Mouse (Mus musculus) limb, embryonic 12.5 days (tissue): Measurements from ENCODE around the gene Taf1d. TPM values are rescaled to one million over a fixed set of nuclear protein-coding genes. Genes with fewer than 3 reads are reported as not detected.
A peak's percentile ranks its signal among the peaks of the same experiment; 100 is the strongest.
"Not testable (repeated sequence)": the region's sequence is repeated elsewhere in the genome, so short reads cannot be mapped to it uniquely, and the experiment has no call there.

Source experiments
- ATAC-seq: fragments of 200-750 bp; cut with Nextera tagmentation; 2 replicates; pipeline ENCODE4 v1.8.0; 2017; ENCODE audit warnings: low read depth, moderate TSS enrichment; ENCODE audit not compliant: insufficient number of reproducible peaks, insufficient read depth, low FRiP score, low TSS enrichment
- H3K27ac ChIP-seq: fragments of 300-500 bp; sonication (generic); 2 replicates; pipeline ENCODE4 v1.5.1; 2016; ENCODE audit warnings: mild to moderate bottlenecking, moderate library complexity
- H3K27me3 ChIP-seq: fragments of 300-500 bp; sonication (generic); 2 replicates; pipeline ENCODE4 v1.6.1; 2016; ENCODE audit warnings: mild to moderate bottlenecking, moderate library complexity
- H3K36me3 ChIP-seq: fragments of 300-500 bp; sonication (generic); 2 replicates; pipeline ENCODE4 v1.6.1; 2016; ENCODE audit warnings: mild to moderate bottlenecking, moderate library complexity
- H3K4me1 ChIP-seq: fragments of 300-500 bp; sonication (generic); replicated peaks from 2 replicates; pipeline ENCODE4 v1.6.1; 2016
- H3K4me2 ChIP-seq: fragments of 300-500 bp; sonication (generic); 2 replicates; pipeline ENCODE4 v1.6.1; 2016; ENCODE audit warnings: mild to moderate bottlenecking, moderate library complexity
- H3K4me3 ChIP-seq: fragments of 300-500 bp; sonication (generic); replicated peaks from 2 replicates; pipeline ENCODE4 v1.5.1; 2016; ENCODE audit warnings: mild to moderate bottlenecking
- H3K9ac ChIP-seq: fragments of 300-500 bp; sonication (generic); replicated peaks from 2 replicates; pipeline ENCODE4 v1.6.1; 2016; ENCODE audit warnings: mild to moderate bottlenecking, moderate library complexity
- H3K9me3 ChIP-seq: fragments of 300-500 bp; sonication (generic); 2 replicates; pipeline ENCODE4 v1.6.1; 2016; ENCODE audit warnings: mild to moderate bottlenecking, moderate library complexity
- WGBS: fragments of 180-500 bp; shearing (Covaris S2); methylation state at CpG from one replicate; pipeline ENCODE4 v1.1.7; 2016; 5-methylcytosine and 5-hydroxymethylcytosine counted together
- polyA plus RNA-seq: library from polyadenylated mRNA; unstranded; fragments of >200 nt; fragmentation: Nextera tagmentation; extraction: Ambion mirVana; gene quantifications from 2 replicates; pipeline ENCODE4 v1.2.1, GENCODE M21; 2016

Gene Taf1d
- polyA plus RNA-seq, 1 experiment from 2014 or later: 85.4 TPM

DNA sequence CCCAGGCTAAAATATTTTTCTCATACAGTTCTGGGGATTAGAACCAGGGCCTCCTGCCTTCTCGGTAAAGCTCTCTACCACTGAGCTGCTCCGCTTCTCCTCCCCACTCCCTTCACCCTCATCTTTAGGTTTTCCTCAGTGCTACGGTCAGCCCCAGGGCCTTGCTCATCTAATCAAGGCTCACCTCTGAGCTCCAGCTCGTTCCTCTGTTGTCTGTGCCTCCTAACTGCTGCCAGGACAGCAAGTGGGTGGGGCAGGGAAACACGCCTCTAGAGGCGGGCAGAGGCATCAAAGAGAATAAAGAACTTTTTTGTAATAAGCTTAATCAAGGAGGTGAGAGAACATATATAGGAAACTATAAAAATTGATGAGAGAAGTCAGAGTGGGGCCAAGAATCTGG, 18.2 kb upstream of the Taf1d start:
- Histone ChIP-seq H3K9ac (no peak overlapping the region), H3K36me3 (no peaks in the 10 kb centered on the region), H3K4me1 (no peaks in the 10 kb centered on the region), H3K4me2 (no peak overlapping the region), H3K4me3 (no peak overlapping the region), H3K27ac (no peak overlapping the region), H3K27me3 (no peaks in the 10 kb centered on the region), H3K9me3 (no peaks in the 10 kb centered on the region)
- ATAC-seq: no peak
- WGBS: 59% methylated on average over 6 of the region's 6 CpGs

GRCm38 (mm10) chr9:15288402-15288801, 17.6 kb upstream of the Taf1d start:
- Histone ChIP-seq H3K27me3 (no peaks in the 10 kb centered on the region), H3K36me3 (no peaks in the 10 kb centered on the region), H3K4me2 (no peak overlapping the region), H3K9me3 (no peaks in the 10 kb centered on the region), H3K27ac (no peak overlapping the region), H3K9ac (no peak overlapping the region), H3K4me3 (no peak overlapping the region), H3K4me1 (no peaks in the 10 kb centered on the region)
- ATAC-seq: no peak
- WGBS: 88% methylated on average over 3 of the region's 3 CpGs

GRCm38 (mm10) chr9:15289251-15289650, 16.8 kb upstream of the Taf1d start:
- WGBS: 87% methylated on average over 6 of the region's 6 CpGs
- ATAC-seq: no peak
- H3K27ac ChIP-seq: no peak overlapping the region
- no peaks in the 10 kb centered on the region for H3K36me3 ChIP-seq
- H3K4me2 ChIP-seq: no peak overlapping the region
- H3K4me1 ChIP-seq: no peaks in the 10 kb centered on the region
- no peak overlapping the region for H3K4me3 ChIP-seq
- no peak overlapping the region for H3K9ac ChIP-seq
- no peaks in the 10 kb centered on the region for H3K27me3 ChIP-seq
- H3K9me3 ChIP-seq: no peaks in the 10 kb centered on the region

- no peak for ATAC-seq
- Histone ChIP-seq H3K9me3 (no peaks in the 10 kb centered on the region), H3K9ac (no peak overlapping the region), H3K27me3 (no peaks in the 10 kb centered on the region), H3K27ac (no peak overlapping the region), H3K4me3 (no peak overlapping the region), H3K4me1 (peaks cover 6% of the 10 kb centered on the region; the same call in 1 of the 2 replicates), H3K36me3 (peaks cover 6% of the 10 kb centered on the region; the same call in 1 of the 2 replicates), H3K4me2 (no peak overlapping the region)
- 86% methylated on average over 7 of the region's 7 CpGs for WGBS
Measured at GRCm38 (mm10) chr9:15297112-15297511, 8.9 kb upstream of the Taf1d start.

DNA sequence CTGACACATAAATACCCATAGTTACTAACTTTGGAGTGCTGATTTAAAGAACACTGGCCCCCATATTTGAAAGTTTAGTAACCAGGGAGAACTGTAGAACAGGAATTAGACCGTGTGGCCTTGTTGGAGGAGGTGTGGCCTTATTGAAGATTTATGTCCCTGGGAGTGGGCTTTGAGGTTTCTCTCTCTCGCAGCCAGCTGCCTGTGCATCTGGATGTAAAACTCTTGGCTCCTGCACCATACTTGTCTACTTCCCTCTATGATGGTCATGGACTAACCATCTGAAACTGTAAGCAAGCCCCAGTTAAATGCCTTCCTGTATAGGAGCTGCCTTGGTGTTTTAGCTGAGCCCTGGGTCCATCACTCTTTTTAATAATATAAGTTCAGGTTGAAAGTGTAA, 7.6 kb upstream of the Taf1d start:
- no peak for ATAC-seq
- Histone ChIP-seq H3K27ac (no peak overlapping the region), H3K4me2 (no peak overlapping the region), H3K36me3 (peaks cover 6% of the 10 kb centered on the region; the same call in 1 of the 2 replicates), H3K4me1 (peaks cover 6% of the 10 kb centered on the region; the same call in 1 of the 2 replicates), H3K4me3 (no peak overlapping the region), H3K9me3 (no peaks in the 10 kb centered on the region), H3K27me3 (no peaks in the 10 kb centered on the region), H3K9ac (no peak overlapping the region)
- 6% methylated on average over 2 of the region's 2 CpGs for WGBS

GRCm38 (mm10) chr9:15300056-15300455, 6.0 kb upstream of the Taf1d start:
- Histone ChIP-seq H3K36me3 (peaks cover 6% of the 10 kb centered on the region; the same call in 1 of the 2 replicates), H3K4me1 (peaks cover 6% of the 10 kb centered on the region; the same call in 1 of the 2 replicates), H3K9me3 (no peaks in the 10 kb centered on the region), H3K27ac (no peak overlapping the region), H3K9ac (no peak overlapping the region), H3K27me3 (no peaks in the 10 kb centered on the region), H3K4me2 (no peak overlapping the region), H3K4me3 (no peak overlapping the region)
- WGBS: 86% methylated on average over 5 of the region's 5 CpGs
- no peak for ATAC-seq

GRCm38 (mm10) chr9:15301399-15301798, 4.6 kb upstream of the Taf1d start:
- 35% methylated on average over 6 of the region's 6 CpGs for WGBS
- H3K27ac ChIP-seq: peak overlapping the region; percentile 41; the same call in 1 of the 2 replicates
- no peak overlapping the region for H3K4me3 ChIP-seq
- no peaks in the 10 kb centered on the region for H3K27me3 ChIP-seq
- ATAC-seq: no peak
- no peak overlapping the region for H3K9ac ChIP-seq
- no peak overlapping the region for H3K4me2 ChIP-seq
- H3K9me3 ChIP-seq: no peaks in the 10 kb centered on the region
- H3K36me3 ChIP-seq: peaks cover under 1% of the 10 kb centered on the region; the same call in 1 of the 2 replicates
- peaks cover 9% of the 10 kb centered on the region for H3K4me1 ChIP-seq

- H3K4me3 ChIP-seq, H3K4me2 ChIP-seq, ATAC-seq, H3K27me3 ChIP-seq, H3K9ac ChIP-seq, H3K36me3 ChIP-seq, H3K27ac ChIP-seq, H3K9me3 ChIP-seq: not testable (repeated sequence)
- H3K4me1 ChIP-seq: peaks cover 11% of the 10 kb centered on the region
- 81% methylated on average over 6 of the region's 6 CpGs for WGBS
Measured at GRCm38 (mm10) chr9:15302006-15302405, 4.0 kb upstream of the Taf1d start.

GRCm38 (mm10) chr9:15302881-15303280, 3.1 kb upstream of the Taf1d start:
- H3K9ac ChIP-seq: no peak overlapping the region
- H3K4me1 ChIP-seq: peaks cover 20% of the 10 kb centered on the region
- no peak overlapping the region for H3K27ac ChIP-seq
- 75% methylated on average over 2 of the region's 2 CpGs for WGBS
- H3K9me3 ChIP-seq: no peaks in the 10 kb centered on the region
- no peak overlapping the region for H3K4me2 ChIP-seq
- no peaks in the 10 kb centered on the region for H3K27me3 ChIP-seq
- ATAC-seq: no peak
- H3K4me3 ChIP-seq: no peak overlapping the region
- H3K36me3 ChIP-seq: peaks cover 6% of the 10 kb centered on the region

GRCm38 (mm10) chr9:15306398-15307119, 545 bp downstream of the Taf1d start, which contains the start of gene 4931406C07Rik:
TSS of gene 4931406C07Rik (minus strand) at chr9:15306448.
- Histone ChIP-seq H3K4me2 (peak within 1 kb of the TSS; percentile 73), H3K4me3 (peak within 1 kb of the TSS; percentile 80), H3K9me3 (no peaks in the 10 kb centered on the region), H3K4me1 (peaks cover 26% of the 10 kb centered on the region), H3K36me3 (peaks cover 41% of the 10 kb centered on the region), H3K27me3 (no peaks in the 10 kb centered on the region), H3K9ac (peak within 1 kb of the TSS; percentile 96), H3K27ac (peak within 1 kb of the TSS; percentile 97)
- peak; percentile 84 for ATAC-seq
- under 1% methylated on average over 35 of the region's 35 CpGs for WGBS

DNA sequence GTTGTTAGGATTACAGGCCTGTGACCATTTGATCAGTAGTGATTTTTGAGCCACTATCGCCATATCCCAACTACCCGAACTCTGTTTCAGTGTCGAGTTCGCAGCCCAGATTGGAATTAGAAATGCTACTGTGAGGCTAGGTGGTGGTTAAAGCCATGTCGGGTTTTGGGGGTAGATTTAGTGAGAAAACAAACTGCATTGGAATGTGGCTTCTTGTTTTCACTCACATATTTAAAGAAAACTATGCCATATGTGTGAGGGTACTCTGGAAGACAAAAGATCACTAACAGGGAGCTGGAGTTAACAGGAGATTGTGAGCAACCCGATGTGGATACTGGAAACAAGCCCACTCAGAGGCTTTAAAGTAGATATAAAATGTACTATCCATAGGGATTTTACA, 1.2 kb downstream of the Taf1d start:
- Histone ChIP-seq H3K9me3 (no peaks in the 10 kb centered on the region), H3K9ac (peak overlapping the region; percentile 96), H3K4me1 (peaks cover 25% of the 10 kb centered on the region), H3K27ac (no peak overlapping the region), H3K4me2 (peak overlapping the region; percentile 73), H3K36me3 (peaks cover 48% of the 10 kb centered on the region), H3K4me3 (peak overlapping the region; percentile 80), H3K27me3 (no peaks in the 10 kb centered on the region)
- no peak for ATAC-seq
- 9% methylated on average over 6 of the region's 6 CpGs for WGBS

DNA sequence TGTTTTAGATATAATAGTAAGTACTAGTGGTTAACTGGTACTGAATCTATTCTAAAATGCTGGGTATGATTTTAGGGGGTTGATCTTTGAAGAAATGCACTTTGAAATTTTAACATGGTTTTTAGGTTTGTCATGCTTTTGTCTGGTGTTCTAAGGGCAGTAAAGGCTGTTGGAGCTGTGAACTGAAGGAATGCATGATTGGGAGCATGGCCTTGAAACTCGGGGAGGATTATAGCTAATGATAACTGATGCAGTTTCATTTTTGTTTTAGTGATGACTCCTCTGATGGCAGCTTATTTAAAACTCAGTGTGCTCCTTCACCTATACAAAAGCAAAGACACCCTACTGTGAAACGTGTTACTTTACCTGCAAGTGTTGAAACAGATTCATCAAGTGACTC, 2.2 kb downstream of the Taf1d start:
- peaks cover 58% of the 10 kb centered on the region for H3K36me3 ChIP-seq
- H3K4me2 ChIP-seq: peak overlapping the region; percentile 73
- no peak overlapping the region for H3K4me3 ChIP-seq
- no peak for ATAC-seq
- no peak overlapping the region for H3K9ac ChIP-seq
- no peak overlapping the region for H3K27ac ChIP-seq
- peaks cover 25% of the 10 kb centered on the region for H3K4me1 ChIP-seq
- WGBS: 62% methylated on average over 2 of the region's 2 CpGs
- H3K9me3 ChIP-seq: no peaks in the 10 kb centered on the region
- no peaks in the 10 kb centered on the region for H3K27me3 ChIP-seq
